Comparison of ENCODE assay signal across 19 mouse cellular contexts in genomic region chr12:111808775-111809174, GRCm38 (mm10). TPM values are rescaled to one million over a fixed set of nuclear protein-coding genes. Genes with fewer than 3 reads are reported as not detected.
DNase-seq lines count a peak whose midpoint lies in the region; ATAC-seq and TF ChIP-seq lines count a peak whose summit lies in the region.
"Had no signal": no experiment of that assay in that cellular context is flagged by ENCODE, and none has a peak within 500 bp of the region (broad histone marks: within the 10 kb centered on the region; RNA-seq: fewer than 3 reads in every experiment).

No protein-coding gene starts in this region.

- no peaks in the 10 kb centered on the region for H3K27me3 ChIP-seq in heart, embryonic 15.5 days
- no peaks in the 10 kb centered on the region for H3K27me3 ChIP-seq in heart, embryonic 10.5 days (ENCODE audit: insufficient read depth, poor library complexity, severe bottlenecking)
- H3K27me3 ChIP-seq in embryonic facial prominence, embryonic 13.5 days: no peaks in the 10 kb centered on the region
- no peaks in the 10 kb centered on the region for H3K27me3 ChIP-seq in intestine, postnatal 0 days (replicated peaks; ENCODE audit: control insufficient read depth, insufficient read depth, low read length)
- H3K27me3 ChIP-seq: embryonic facial prominence, embryonic 15.5 days had no signal

- DNase-seq in heart, embryonic 10.5 days (ENCODE audit: low spot score): no peak
- no peak for DNase-seq in left cerebral cortex, adult 2 months (ENCODE audit: extremely low spot score in 1 of 2, low spot score in 2 of 2)
- no peak for DNase-seq in left cerebral cortex, adult 9 months (ENCODE audit: low spot score in 2 of 2)
- DNase-seq in spleen, postnatal 4 days (ENCODE audit: low spot score in 2 of 2): no peak
- DNase-seq: cerebellum, adult 8-10 months; gastrocnemius, postnatal 14 days; heart, adult 2 months; heart, postnatal 10 days; kidney, adult 8-10 months; kidney, postnatal 4 days; liver; midbrain, embryonic 14.5 days; right cerebral cortex, adult 18-20 months; thymus, postnatal 25 days had no signal

- intact Hi-C loops in left cerebral cortex, adult 2 months (cut with DNase I): no loop called here

- 90% methylated on average over 6 of the region's 6 CpGs for WGBS in heart, embryonic 15.5 days
- WGBS in heart, embryonic 10.5 days: 84% methylated on average over 6 of the region's 6 CpGs
- WGBS in embryonic facial prominence, embryonic 13.5 days: 93% methylated on average over 6 of the region's 6 CpGs
- WGBS in intestine, postnatal 0 days: 91% methylated on average over 6 of the region's 6 CpGs

- H3K9me3 ChIP-seq in heart, embryonic 15.5 days (replicated peaks): no peaks in the 10 kb centered on the region
- H3K9me3 ChIP-seq in heart, embryonic 10.5 days: no peaks in the 10 kb centered on the region
- no peaks in the 10 kb centered on the region for H3K9me3 ChIP-seq in embryonic facial prominence, embryonic 13.5 days
- H3K9me3 ChIP-seq in intestine, postnatal 0 days (ENCODE audit: control insufficient read depth): no peaks in the 10 kb centered on the region
- H3K9me3 ChIP-seq: embryonic facial prominence, embryonic 15.5 days had no signal

- ATAC-seq in heart, embryonic 15.5 days (replicated peaks; ENCODE audit: insufficient number of reproducible peaks, insufficient read depth, low FRiP score, low read depth): no peak
- no peak for ATAC-seq in embryonic facial prominence, embryonic 13.5 days (ENCODE audit: insufficient number of reproducible peaks, insufficient read depth, low FRiP score, low TSS enrichment, low read depth)
- no peak for ATAC-seq in intestine, postnatal 0 days
- ATAC-seq: lung, postnatal 0 days had no signal

- H3K27ac ChIP-seq in heart, embryonic 15.5 days: 0 out of 2 replicates have a peak overlapping the region, but pooled peaks have one; percentile 34
- no peak overlapping the region for H3K27ac ChIP-seq in heart, embryonic 10.5 days
- H3K27ac ChIP-seq in left cerebral cortex, adult 2 months: peak overlapping the region; percentile 82
- no peak overlapping the region for H3K27ac ChIP-seq in embryonic facial prominence, embryonic 13.5 days
- H3K27ac ChIP-seq in intestine, postnatal 0 days (ENCODE audit: low read depth, low read length): no peak overlapping the region
- H3K27ac ChIP-seq: heart, adult 2 months had no signal

- peaks cover 27% of the 10 kb centered on the region for H3K4me1 ChIP-seq in heart, embryonic 15.5 days (replicated peaks)
- peaks cover 38% of the 10 kb centered on the region for H3K4me1 ChIP-seq in heart, embryonic 10.5 days
- H3K4me1 ChIP-seq in embryonic facial prominence, embryonic 13.5 days: peaks cover 27% of the 10 kb centered on the region
- H3K4me1 ChIP-seq in intestine, postnatal 0 days (replicated peaks; ENCODE audit: control insufficient read depth, insufficient read depth, low read length): 0 out of 2 replicates have a peak, but pooled peaks cover 5% of the 10 kb centered on the region

- no peak for TF ChIP-seq CTCF in left cerebral cortex, adult 2 months (IDR thresholded peaks at IDR 0.05)
- no peak for TF ChIP-seq CTCF in intestine, postnatal 0 days (IDR thresholded peaks at IDR 0.05; ENCODE audit: low read depth)

- H3K36me3 ChIP-seq in heart, embryonic 15.5 days: peaks cover 45% of the 10 kb centered on the region
- peaks cover 60% of the 10 kb centered on the region for H3K36me3 ChIP-seq in heart, embryonic 10.5 days
- H3K36me3 ChIP-seq in embryonic facial prominence, embryonic 13.5 days: peaks cover 54% of the 10 kb centered on the region
- peaks cover 43% of the 10 kb centered on the region for H3K36me3 ChIP-seq in intestine, postnatal 0 days (ENCODE audit: control insufficient read depth, insufficient read depth)

- H3K9ac ChIP-seq in heart, embryonic 15.5 days: no peak overlapping the region
- H3K9ac ChIP-seq in embryonic facial prominence, embryonic 13.5 days: 0 out of 2 replicates have a peak overlapping the region, but pooled peaks have one; percentile 61
- no peak overlapping the region for H3K9ac ChIP-seq in intestine, postnatal 0 days (ENCODE audit: low read depth, low read length)
- H3K9ac ChIP-seq: embryonic facial prominence, embryonic 15.5 days had no signal

- no peak overlapping the region for H3K4me2 ChIP-seq in heart, embryonic 15.5 days
- H3K4me2 ChIP-seq in embryonic facial prominence, embryonic 13.5 days: no peak overlapping the region
- H3K4me2 ChIP-seq in intestine, postnatal 0 days (replicated peaks; ENCODE audit: low read depth): peak overlapping the region; percentile 46; the same call in 1 of the 2 replicates

- H3K4me3 ChIP-seq in heart, embryonic 15.5 days: no peak overlapping the region
- H3K4me3 ChIP-seq in heart, embryonic 10.5 days: no peak overlapping the region
- no peak overlapping the region for H3K4me3 ChIP-seq in left cerebral cortex, adult 2 months
- H3K4me3 ChIP-seq in embryonic facial prominence, embryonic 13.5 days: no peak overlapping the region
- no peak overlapping the region for H3K4me3 ChIP-seq in intestine, postnatal 0 days (ENCODE audit: low read depth, low read length)
- H3K4me3 ChIP-seq: embryonic facial prominence, embryonic 15.5 days; heart, adult 2 months had no signal

RNA-seq across cellular contexts. Expression of gene Xrcc3, which starts 4.9 kb away (rescaled TPM):
- polyA plus RNA-seq in heart, embryonic 15.5 days (2015; fragmentation: Nextera tagmentation; extraction: Ambion mirVana): 3.8 and 7.8 TPM in 2 replicates
- polyA plus RNA-seq in heart, embryonic 10.5 days (2016; fragmentation: Nextera tagmentation; extraction: Ambion mirVana): 10.5 and 13.8 TPM in 2 replicates
- 1 to 10 TPM; 3.1 to 3.4 TPM for total RNA-seq in left cerebral cortex, adult 2 months (2021)
- polyA plus RNA-seq in embryonic facial prominence, embryonic 13.5 days (2015; fragmentation: Nextera tagmentation; extraction: Ambion mirVana): 8.4 and 9.3 TPM in 2 replicates
- 3.4 and 6.1 TPM in 2 replicates for polyA plus RNA-seq in intestine, postnatal 0 days (2015; fragmentation: Nextera tagmentation; extraction: Ambion mirVana)

RNA-seq across cellular contexts. Expression of gene Zfyve21, which starts 5.2 kb away (rescaled TPM):
- 86.6 and 99.9 TPM in 2 replicates for polyA plus RNA-seq in heart, embryonic 15.5 days (2015; fragmentation: Nextera tagmentation; extraction: Ambion mirVana)
- polyA plus RNA-seq in heart, embryonic 10.5 days (2016; fragmentation: Nextera tagmentation; extraction: Ambion mirVana): 104 and 109 TPM in 2 replicates
- total RNA-seq in left cerebral cortex, adult 2 months (2021): 10 to 100 TPM; 20.5 to 21.0 TPM
- 105 and 113 TPM in 2 replicates for polyA plus RNA-seq in embryonic facial prominence, embryonic 13.5 days (2015; fragmentation: Nextera tagmentation; extraction: Ambion mirVana)
- 104 and 107 TPM in 2 replicates for polyA plus RNA-seq in intestine, postnatal 0 days (2015; fragmentation: Nextera tagmentation; extraction: Ambion mirVana)

RNA-seq across cellular contexts. Expression of gene Klc1, which starts 50.1 kb away (rescaled TPM):
- polyA plus RNA-seq in heart, embryonic 15.5 days (2015; fragmentation: Nextera tagmentation; extraction: Ambion mirVana): 105 and 126 TPM in 2 replicates
- 109 and 116 TPM in 2 replicates for polyA plus RNA-seq in heart, embryonic 10.5 days (2016; fragmentation: Nextera tagmentation; extraction: Ambion mirVana)
- 100 to 1,000 TPM; 746 to 823 TPM for total RNA-seq in left cerebral cortex, adult 2 months (2021)
- polyA plus RNA-seq in embryonic facial prominence, embryonic 13.5 days (2015; fragmentation: Nextera tagmentation; extraction: Ambion mirVana): 113 and 122 TPM in 2 replicates
- polyA plus RNA-seq in intestine, postnatal 0 days (2015; fragmentation: Nextera tagmentation; extraction: Ambion mirVana): 42.9 and 45.7 TPM in 2 replicates

Comparison
In these comparisons a context has a peak if more than half of its experiments do, and no peak if none do; other contexts are left out.
1. H3K27ac ChIP-seq: peak in heart, embryonic 15.5 days (single experiment) and left cerebral cortex, adult 2 months (single experiment); none in heart, embryonic 10.5 days (single experiment), embryonic facial prominence, embryonic 13.5 days (single experiment) and intestine, postnatal 0 days (single experiment).